Mouse (Mus musculus) CH12.LX (cell line): ENCODE data around the gene Nkapd1. TPM values are rescaled to one million over a fixed set of nuclear protein-coding genes. Genes with fewer than 3 reads are reported as not detected.

Experiments used
- DNase-seq: peaks from one replicate; pipeline ENCODE4 v3.0.0-alpha.2; 2013; ENCODE audit errors: extremely low read depth
- H3K27ac ChIP-seq: 2 replicates; pipeline ENCODE4 v1.5.1; 2012; ENCODE audit warnings: low read depth, mild to moderate bottlenecking, control low read depth, moderate library complexity; ENCODE audit not compliant: insufficient read depth
- H3K27me3 ChIP-seq: replicated peaks from 2 replicates; pipeline ENCODE3; 2012; ENCODE audit warnings: inconsistent platforms
- H3K36me3 ChIP-seq, 2 experiments: replicated peaks in 1 of 2; 2 replicates each; pipeline versions ENCODE3 to v1.6.1; 2012; ENCODE audit warnings: inconsistent platforms in 1 of 2, low read length in 1 of 2, mild to moderate bottlenecking in 1 of 2, mixed read lengths in 1 of 2, moderate library complexity in 1 of 2; ENCODE audit not compliant: control insufficient read depth in 1 of 2, insufficient read depth in 1 of 2
- H3K4me1 ChIP-seq, 2 experiments: 2 replicates each; pipeline ENCODE4 v1.6.1; 2012; ENCODE audit warnings: inconsistent platforms in 1 of 2, moderate library complexity in 1 of 2; ENCODE audit not compliant: insufficient read depth in 2 of 2, control insufficient read depth in 1 of 2
- H3K4me2 ChIP-seq: 2 replicates; pipeline ENCODE4 v1.6.1; 2012; ENCODE audit warnings: low read depth, mild to moderate bottlenecking, control low read depth; ENCODE audit not compliant: poor library complexity, insufficient read depth, severe bottlenecking
- H3K4me3 ChIP-seq, 3 experiments: fragments of 150-350 bp in 1 of 3; sonication (generic) in 1 of 3; replicated peaks in 1 of 3; 2 replicates each; pipeline versions ENCODE3 to v1.5.1; 2011 to 2012; ENCODE audit warnings: low read depth in 2 of 3, low read length in 2 of 3, mild to moderate bottlenecking in 2 of 3, moderate library complexity in 2 of 3, control low read depth in 1 of 3, improper control_type of control experiment in 1 of 3, inconsistent platforms in 1 of 3, mixed read lengths in 1 of 3; ENCODE audit not compliant: poor library complexity in 1 of 3
- H3K79me2 ChIP-seq: replicated peaks from 2 replicates; pipeline ENCODE4 v1.6.1; 2012; ENCODE audit warnings: mild to moderate bottlenecking, moderate library complexity; ENCODE audit not compliant: control insufficient read depth, poor library complexity, insufficient read depth, severe bottlenecking; ENCODE audit errors: extremely low read depth
- H3K9ac ChIP-seq: 2 replicates; pipeline ENCODE4 v1.6.1; 2012; ENCODE audit warnings: low read depth, mild to moderate bottlenecking, control low read depth, moderate library complexity; ENCODE audit not compliant: insufficient read depth
- H3K9me3 ChIP-seq: replicated peaks from 2 replicates; pipeline ENCODE3; 2012; ENCODE audit warnings: low read length, inconsistent platforms, mixed read lengths
- CHD1 ChIP-seq: IDR thresholded peaks from 2 replicates; pipeline ENCODE4 v1.6.1; 2012; ENCODE audit warnings: low read depth, low read length, improper control_type of control experiment, inconsistent platforms
- CHD2 ChIP-seq: IDR thresholded peaks from 2 replicates; pipeline ENCODE4 v1.6.1; 2011; ENCODE audit warnings: low read length, improper control_type of control experiment
- ELF1 ChIP-seq: IDR thresholded peaks from 2 replicates; pipeline ENCODE4 v1.6.1; 2014; ENCODE audit warnings: low read depth, mild to moderate bottlenecking, inconsistent platforms, low read length, improper control_type of control experiment
- ETS1 ChIP-seq: conservative IDR thresholded peaks from 2 replicates; pipeline ENCODE4 v1.6.1; 2012; ENCODE audit warnings: low read depth, mild to moderate bottlenecking, inconsistent platforms, low read length, improper control_type of control experiment, moderate library complexity
- GABPA ChIP-seq: IDR thresholded peaks from 2 replicates; pipeline ENCODE4 v1.6.1; 2012; ENCODE audit warnings: low read depth, low read length, improper control_type of control experiment, inconsistent platforms; ENCODE audit not compliant: insufficient replicate concordance
- HCFC1 ChIP-seq: IDR thresholded peaks from 2 replicates; pipeline ENCODE4 v1.6.1; 2012; ENCODE audit warnings: low read depth, mild to moderate bottlenecking, inconsistent platforms, low read length, improper control_type of control experiment
- JUND ChIP-seq: conservative IDR thresholded peaks from 2 replicates; pipeline ENCODE4 v1.6.1; 2011; ENCODE audit warnings: low read depth, low read length, improper control_type of control experiment
- MAZ ChIP-seq: IDR thresholded peaks from 2 replicates; pipeline ENCODE4 v1.6.1; 2012; ENCODE audit warnings: low read depth, mild to moderate bottlenecking, inconsistent platforms, low read length, improper control_type of control experiment, moderate library complexity
- MYC ChIP-seq: IDR thresholded peaks from 2 replicates; pipeline ENCODE4 v1.6.1; 2011; ENCODE audit warnings: low read depth, mild to moderate bottlenecking, improper control_type of control experiment, low read length
- NELFE ChIP-seq: IDR thresholded peaks from 2 replicates; pipeline ENCODE4 v1.6.1; 2011; ENCODE audit warnings: low read depth, low read length, improper control_type of control experiment
- POLR2A ChIP-seq: IDR thresholded peaks from 2 replicates; pipeline ENCODE4 v1.6.1; 2011; ENCODE audit warnings: low read depth, mild to moderate bottlenecking, improper control_type of control experiment, low read length
- RCOR1 ChIP-seq: conservative IDR thresholded peaks from 2 replicates; pipeline ENCODE4 v1.6.1; 2012; ENCODE audit warnings: low read depth, mild to moderate bottlenecking, inconsistent platforms, low read length, improper control_type of control experiment
- SMC3 ChIP-seq: IDR thresholded peaks from 2 replicates; pipeline ENCODE4 v1.6.1; 2011; ENCODE audit warnings: low read depth, low read length, improper control_type of control experiment
- TBP ChIP-seq: conservative IDR thresholded peaks from 2 replicates; pipeline ENCODE4 v1.6.1; 2011; ENCODE audit warnings: low read depth, low read length, improper control_type of control experiment
- TCF12 ChIP-seq: IDR thresholded peaks from 2 replicates; pipeline ENCODE4 v1.6.1; 2014; ENCODE audit warnings: low read depth, mild to moderate bottlenecking, inconsistent platforms, low read length, improper control_type of control experiment
- UBTF ChIP-seq: IDR thresholded peaks from 2 replicates; pipeline ENCODE4 v1.6.1; 2012; ENCODE audit warnings: low read depth, mild to moderate bottlenecking, inconsistent platforms, low read length, improper control_type of control experiment, moderate library complexity
- USF2 ChIP-seq: conservative IDR thresholded peaks from 2 replicates; pipeline ENCODE4 v1.6.1; 2011; ENCODE audit warnings: low read depth, low read length, improper control_type of control experiment
- dilution Hi-C: fragments of 300-500 bp; cut with MboI; formaldehyde crosslinking; loops from 2 replicates; pipeline ENCODE4 v1.14.3; 2020; ENCODE audit warnings: low sequenced_read_pairs; ENCODE audit not compliant: extremely low pct_unique_long_range_greater_than_20kb, extremely low pct_ligation_motif_present
- in situ Hi-C: fragments of 300-500 bp; cut with MboI; formaldehyde crosslinking; loops from 3 replicates; pipeline ENCODE4 v1.14.3; 2019; ENCODE audit warnings: low sequenced_read_pairs, low pct_ligation_motif_present, low pct_unique_long_range_greater_than_20kb, mixed read lengths
- polyA plus RNA-seq: library from polyadenylated mRNA; unstranded; fragments of >175 nt; gene quantifications from 2 replicates; pipeline ENCODE4 v1.2.1, GENCODE M21; 2012; ENCODE audit warnings: low read depth; ENCODE audit not compliant: insufficient read length
- total RNA-seq, 2 experiments: library from RNA; depleted of rRNA; stranded (reverse); fragments of 300-350 nt in 1 of 2; fragments of >200 nt in 1 of 2; gene quantifications; 2 replicates each; pipeline ENCODE4 v1.2.3; 2012 to 2014

Gene Nkapd1
- total and polyA plus RNA-seq, 3 experiments, result 10.0 to 36.7 (median 13.5) TPM

DNA sequence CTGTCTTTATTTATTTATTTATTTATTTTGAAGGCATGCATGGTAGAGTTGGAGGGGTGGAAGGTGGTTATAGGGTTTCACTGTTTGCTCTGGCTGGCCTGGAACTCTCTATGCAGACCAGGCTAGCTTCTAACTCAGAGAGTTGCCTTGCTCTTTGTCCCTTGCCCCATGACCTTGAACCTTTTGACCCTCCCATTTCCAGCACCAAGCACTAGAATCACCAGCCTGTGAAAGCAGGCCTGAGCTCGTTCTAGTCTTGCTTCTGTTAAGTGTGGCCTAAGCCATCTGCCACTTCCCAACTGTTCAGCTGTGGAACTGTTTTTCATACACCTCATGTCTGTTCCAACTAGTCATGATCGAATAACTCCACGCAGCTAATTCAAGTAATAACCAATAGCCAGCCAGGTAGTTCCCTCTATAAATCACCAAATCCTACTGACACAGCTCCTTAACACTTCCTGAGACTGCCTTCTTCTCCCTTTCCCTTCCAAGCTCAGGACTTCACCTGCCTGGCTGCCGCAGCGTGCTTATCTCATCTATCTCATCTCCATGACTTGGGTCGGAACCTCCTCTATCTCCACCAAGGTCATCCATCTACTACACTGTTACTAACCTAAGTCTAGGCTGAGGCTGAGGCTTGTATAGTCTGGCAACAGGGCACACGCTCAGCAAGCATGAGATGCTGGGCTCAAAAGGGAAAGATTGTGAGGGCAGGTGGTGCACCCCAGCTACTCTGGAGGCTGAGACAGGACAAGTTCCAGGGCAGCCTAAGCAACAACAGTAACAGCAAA is 15.0 kb downstream of the Nkapd1 start:
- in situ Hi-C loops (loop anchor here (10.0 kb wide), 1 partner anchor 147 kb away; no protein-coding TSS in a partner anchor), dilution Hi-C loops (no loop called here)
- Histone ChIP-seq H3K9me3 (no peaks in the 10 kb centered on the region), H3K27ac (no peak overlapping the region), H3K4me1 (peaks cover 5 to 34% of the 10 kb centered on the region in 2 experiments; a peak in 3 of 4 replicates), H3K27me3 (no peaks in the 10 kb centered on the region), H3K36me3 (peaks cover 30 to 52% of the 10 kb centered on the region in 2 experiments), H3K4me2 (peak overlapping the region; percentile 52), H3K9ac (peak overlapping the region; percentile 73), H3K79me2 (peaks cover 45% of the 10 kb centered on the region), H3K4me3 (peak overlapping the region; percentile 80 to 98 (median 84))
- TF ChIP-seq USF2 (no peak), POLR2A (no peak), CHD1 (no peak), HCFC1 (no peak), ETS1 (no peak), MAZ (no peak), GABPA (no peak), RCOR1 (no peak), TCF12 (no peak), JUND (no peak), MYC (no peak), TBP (no peak), ELF1 (no peak), CHD2 (no peak), UBTF (no peak), NELFE (no peak), SMC3 (no peak)
- DNase-seq, result no peak

DNA sequence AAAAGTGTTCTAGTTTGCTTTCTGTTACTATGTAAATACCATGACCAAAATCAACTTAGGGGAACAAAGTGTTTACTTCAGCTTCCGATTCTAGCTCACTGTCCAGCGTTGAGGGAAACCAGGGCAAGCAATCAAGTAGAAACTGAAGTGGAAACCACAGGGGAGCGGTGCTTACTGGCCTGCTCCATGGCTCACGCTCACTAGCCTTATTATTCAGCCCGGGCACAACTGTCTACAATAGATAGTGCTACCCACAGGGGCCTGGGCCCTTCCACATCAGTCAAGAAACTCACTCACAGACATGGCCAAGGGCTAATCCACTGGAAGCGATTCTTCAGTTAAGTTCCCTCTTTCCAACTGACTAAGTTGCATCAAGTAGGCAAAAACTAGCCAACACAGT is 15.7 kb downstream of the Nkapd1 start:
- no peak for TF ChIP-seq GABPA
- dilution Hi-C loops, result no loop called here
- Histone ChIP-seq H3K27me3 (no peaks in the 10 kb centered on the region), H3K4me2 (peak overlapping the region; percentile 52), H3K4me1 (peaks cover 5 to 34% of the 10 kb centered on the region in 2 experiments; a peak in 3 of 4 replicates), H3K9ac (peak overlapping the region; percentile 21; the same call in 1 of the 2 replicates), H3K79me2 (peaks cover 45% of the 10 kb centered on the region), H3K9me3 (no peaks in the 10 kb centered on the region), H3K4me3 (peak overlapping the region in 2 of 3 experiments; percentile 1 to 80), H3K27ac (no peak overlapping the region), H3K36me3 (peaks cover 32 to 58% of the 10 kb centered on the region in 2 experiments)
- no peak for DNase-seq
- in situ Hi-C loops, result loop anchor here (10.0 kb wide), 1 partner anchor 147 kb away; no protein-coding TSS in a partner anchor
